Mouse (Mus musculus) heart, postnatal 4 days (tissue): ENCODE results near the gene Hhatl. TPM values are rescaled to one million over a fixed set of nuclear protein-coding genes. Genes with fewer than 3 reads are reported as not detected.

Source experiments
- DNase-seq: peaks from one replicate; pipeline ENCODE4 v3.0.0; 2021
- total RNA-seq, 2 experiments: library from RNA; stranded (reverse); gene quantifications; 2 replicates each; pipeline ENCODE4 v1.2.3; 2021

Gene Hhatl
- total RNA-seq, 2 experiments from 2014 or later = 72.5 to 84.4 TPM

DNA sequence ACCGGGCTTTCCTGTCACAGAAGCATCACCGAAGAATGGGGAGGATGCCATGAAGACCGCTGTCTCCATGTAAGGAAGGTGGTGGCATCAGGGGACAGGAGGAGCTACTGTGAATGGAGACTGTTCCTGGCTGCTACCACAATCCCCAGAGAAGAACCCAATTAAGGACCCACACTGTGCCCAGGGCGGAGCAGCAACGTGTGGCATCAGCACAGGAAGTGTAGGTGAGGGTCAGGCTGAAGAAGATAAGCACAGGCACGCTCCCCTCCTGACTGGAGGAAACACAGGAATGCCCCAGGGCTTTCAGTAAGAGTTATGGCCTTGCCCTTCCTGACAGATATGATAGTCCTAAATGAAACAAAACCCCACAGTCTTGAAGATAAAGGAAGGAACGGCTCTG, 10.4 kb upstream of the Hhatl start:
- DNase-seq = no peak

DNA sequence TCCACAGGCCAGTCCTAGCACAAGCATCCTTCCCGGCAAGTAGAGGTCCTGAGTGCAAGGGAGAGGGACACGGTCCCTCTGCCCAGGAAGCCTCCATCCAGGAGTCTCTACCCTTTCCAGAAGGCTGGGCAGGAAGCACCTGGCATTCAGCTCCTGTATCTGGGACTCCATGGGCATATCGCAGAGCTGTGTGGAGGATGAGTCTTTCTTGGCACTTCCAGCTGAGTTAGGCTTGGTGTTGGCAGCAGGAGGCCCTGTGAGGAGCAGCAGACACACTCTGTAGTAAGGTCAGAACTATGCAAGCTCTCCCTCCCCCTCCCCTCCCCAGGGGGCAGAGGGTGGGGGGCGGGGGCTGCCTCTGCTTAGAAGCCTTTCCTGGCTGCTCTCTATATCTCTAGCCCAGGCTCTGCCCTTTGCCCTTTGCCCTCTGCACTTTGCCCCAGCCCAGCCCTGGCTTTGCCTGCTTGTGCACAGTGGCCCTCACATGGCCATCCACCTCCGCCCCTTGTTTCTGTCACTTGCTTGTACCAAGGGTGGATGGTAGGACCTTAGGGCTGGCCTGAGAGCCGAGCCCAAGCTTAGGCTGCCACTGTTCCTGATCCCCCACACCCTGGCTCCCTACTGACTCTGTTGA, 6.7 kb upstream of the Hhatl start:
- DNase-seq = no peak

DNA sequence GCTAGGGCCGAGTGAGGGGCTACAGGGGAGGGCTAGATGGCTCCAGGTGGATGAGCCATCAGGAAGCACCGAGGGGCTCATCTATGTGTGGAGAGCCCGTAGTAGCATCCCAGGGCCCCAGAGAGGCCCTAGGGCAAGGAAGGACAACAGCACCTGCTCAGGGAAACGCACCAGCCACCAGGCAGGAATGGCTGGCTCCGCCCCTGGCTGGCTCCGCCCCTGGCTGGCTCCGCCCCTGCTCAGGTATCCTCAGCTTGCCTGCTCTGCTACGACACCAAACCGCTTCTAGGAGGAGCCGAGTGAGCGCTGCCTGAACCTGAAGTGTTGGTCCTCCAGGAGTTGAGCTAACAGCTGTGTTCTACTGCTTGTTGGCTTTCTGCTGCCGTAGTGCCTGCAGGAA, 5.4 kb upstream of the Hhatl start:
- DNase-seq = no peak

DNA sequence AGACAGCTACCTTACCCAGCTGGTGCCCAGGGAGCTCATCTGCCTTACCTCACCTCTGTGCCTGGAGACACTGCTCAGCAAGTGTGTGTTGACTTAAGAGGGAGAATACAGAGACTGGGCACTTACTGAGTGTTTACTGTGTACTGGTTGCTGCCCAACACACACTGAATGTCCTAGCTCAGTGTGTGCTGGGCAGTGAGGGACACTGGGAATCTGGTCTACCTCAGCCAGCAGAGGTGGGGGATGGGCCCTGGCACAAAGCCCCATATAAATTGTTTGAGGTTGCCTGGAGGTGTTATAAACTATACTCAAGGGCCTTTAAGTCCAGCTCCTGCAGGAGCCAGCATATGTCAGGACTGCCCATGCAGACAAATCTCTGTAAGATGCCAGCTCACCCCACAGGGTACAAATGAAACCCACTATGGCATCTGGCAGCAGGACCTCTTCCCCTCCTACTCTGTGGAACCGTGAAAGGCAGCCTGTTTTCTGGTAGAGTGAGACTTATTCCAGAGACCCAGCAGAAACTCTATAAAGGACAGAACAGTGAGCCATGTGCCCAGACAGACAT, 2.7 kb upstream of the Hhatl start:
- peak; percentile 85 for DNase-seq

DNA sequence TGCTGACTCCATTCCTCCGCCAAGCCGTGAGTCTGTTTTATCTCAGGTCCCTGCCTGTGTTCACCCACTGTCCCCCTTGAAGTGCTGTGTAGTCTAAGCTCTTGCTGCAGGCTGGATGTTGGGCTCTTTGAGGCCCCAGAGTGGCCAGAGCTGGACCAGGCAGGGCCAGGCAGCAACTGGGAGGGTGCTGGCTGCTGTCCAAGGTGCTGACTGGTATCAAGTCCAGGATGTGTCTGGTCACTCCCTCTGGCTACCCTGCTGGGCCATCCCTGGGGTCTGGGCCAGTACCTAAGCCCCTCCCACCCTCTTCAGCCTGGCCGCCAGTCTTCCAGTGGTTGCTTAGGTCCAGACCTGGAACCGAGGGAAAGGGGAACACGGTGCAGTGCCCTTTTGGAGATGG, 1.1 kb downstream of the Hhatl start:
- DNase-seq = peak; percentile 89

DNA sequence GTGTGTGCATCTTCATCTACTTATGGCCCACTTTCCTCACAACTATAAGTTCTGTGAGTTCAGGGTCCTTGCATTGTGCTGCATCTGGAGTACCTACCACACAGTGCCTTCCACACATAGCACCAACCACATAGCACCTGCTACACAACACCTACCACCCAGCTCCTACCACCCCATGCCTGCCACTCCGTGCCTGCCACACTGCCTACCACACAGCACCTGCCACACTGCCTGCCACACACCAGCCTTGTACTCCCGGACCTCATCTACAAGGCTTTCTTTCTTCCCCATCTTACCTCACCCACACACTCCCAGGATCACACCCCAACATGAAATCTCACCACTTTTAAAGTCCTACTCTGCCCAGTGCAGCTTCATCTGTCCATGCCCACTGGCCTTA, 5.9 kb downstream of the Hhatl start:
- no peak for DNase-seq

DNA sequence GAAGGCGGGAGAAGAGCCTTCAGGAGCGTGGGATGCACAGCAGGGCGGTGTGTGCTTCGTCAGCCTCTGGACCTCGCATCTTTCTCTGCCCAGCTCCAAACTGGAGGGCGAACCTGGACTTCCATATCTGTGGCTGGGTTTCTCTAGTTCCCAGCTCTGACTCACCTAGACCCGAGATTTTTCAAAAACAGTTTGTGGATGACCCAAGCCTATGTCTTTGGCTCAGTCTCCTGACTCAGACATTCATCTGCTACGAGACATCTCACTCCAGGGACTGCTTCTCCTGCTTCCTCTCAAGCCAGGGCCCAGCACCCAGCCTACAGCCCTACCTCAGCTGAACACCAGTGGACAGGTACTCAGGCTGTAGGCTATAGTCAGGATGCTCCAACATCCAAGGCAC, 7.0 kb downstream of the Hhatl start:
- no peak for DNase-seq

DNA sequence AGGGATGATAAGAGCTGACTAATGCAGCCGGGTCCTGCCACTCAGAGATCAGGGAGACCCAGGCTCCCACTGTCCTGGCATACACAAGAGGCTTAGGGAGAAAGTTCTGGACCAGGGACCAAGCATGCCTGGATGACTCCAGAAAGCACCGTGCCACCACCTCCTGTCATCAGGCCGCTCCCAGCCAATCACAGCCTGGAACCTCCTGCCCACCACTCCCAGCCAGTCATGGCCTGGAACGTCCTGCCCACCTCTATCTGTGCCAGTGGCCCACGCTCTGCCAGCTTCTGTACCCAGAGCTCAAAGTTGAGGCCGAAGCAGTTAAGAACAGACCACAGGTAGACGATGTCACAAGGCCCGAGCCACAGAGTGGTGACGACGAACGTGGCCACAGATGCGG, 7.5 kb downstream of the Hhatl start:
- no peak for DNase-seq

DNA sequence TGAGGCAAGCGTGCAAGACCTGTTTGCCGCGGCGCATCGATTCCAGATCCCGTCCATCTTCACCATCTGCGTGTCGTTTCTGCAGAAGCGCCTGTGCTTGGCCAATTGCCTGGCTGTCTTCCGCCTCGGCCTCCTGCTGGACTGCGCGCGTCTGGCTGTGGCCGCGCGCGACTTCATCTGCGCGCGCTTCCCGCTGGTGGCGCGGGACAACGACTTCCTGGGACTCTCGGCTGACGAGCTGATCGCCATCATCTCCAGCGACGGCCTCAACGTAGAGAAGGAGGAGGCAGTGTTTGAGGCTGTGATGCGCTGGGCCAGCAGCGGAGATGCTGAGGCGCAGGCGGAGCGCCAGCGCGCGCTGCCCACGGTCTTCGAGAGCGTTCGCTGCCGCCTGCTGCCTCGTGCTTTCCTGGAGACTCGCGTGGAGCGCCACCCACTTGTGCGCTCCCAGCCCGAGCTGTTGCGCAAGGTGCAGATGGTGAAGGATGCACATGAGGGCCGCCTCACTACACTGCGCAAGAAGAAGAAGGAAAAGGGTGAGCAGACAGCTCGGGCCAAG, 14.2 kb downstream of the Hhatl start:
- DNase-seq = peak; percentile 65

DNA sequence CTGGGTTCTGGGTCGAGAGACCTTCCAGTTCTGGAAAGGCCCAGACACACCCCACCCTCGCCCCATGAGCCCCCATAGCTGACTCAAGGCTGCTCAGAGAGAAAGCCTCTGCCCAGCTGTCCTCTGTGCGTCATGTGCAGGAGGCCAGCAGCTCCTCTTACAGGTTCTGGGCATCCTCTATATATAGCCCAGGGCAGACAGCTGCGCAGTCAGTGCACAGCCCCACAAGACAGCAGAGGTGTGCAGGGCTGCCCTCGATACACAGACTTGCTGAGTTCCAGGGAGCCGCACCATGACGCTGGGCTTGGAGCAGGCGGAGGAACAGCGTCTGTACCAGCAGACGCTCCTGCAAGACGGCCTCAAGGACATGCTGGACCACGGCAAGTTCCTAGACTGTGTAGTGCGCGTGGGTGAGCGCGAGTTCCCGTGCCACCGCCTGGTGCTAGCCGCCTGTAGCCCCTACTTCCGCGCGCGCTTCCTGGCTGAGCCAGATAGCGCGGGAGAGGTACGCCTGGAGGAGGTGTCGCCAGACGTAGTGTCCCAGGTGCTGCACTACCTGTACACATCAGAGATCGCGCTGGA, 14.7 kb downstream of the Hhatl start, which contains the start of gene Klhl40:
Klhl40 (plus strand) TSS at position 124 of the 582 bp plus-strand sequence.
- peak; percentile 51 for DNase-seq

DNA sequence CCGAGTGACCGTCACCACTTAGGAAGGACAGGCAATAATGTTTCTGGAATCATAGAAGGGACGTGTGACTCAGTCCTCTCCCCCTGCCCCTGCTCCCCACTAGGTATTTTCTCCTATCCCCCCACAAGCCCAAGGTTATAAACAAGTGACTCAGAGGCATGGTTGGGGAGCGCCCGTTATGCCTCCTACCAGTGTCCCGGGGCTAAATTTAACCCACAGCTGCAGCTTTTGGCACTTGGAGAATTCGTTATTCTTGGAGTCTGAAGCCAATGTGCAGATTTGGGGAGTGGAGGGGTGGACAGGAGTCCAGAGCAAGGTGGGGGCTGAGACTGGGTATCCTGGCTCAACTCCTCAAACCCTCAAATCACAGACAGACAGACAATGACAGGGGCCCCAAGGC, 15.8 kb downstream of the Hhatl start:
- DNase-seq = peak; percentile 59

DNA sequence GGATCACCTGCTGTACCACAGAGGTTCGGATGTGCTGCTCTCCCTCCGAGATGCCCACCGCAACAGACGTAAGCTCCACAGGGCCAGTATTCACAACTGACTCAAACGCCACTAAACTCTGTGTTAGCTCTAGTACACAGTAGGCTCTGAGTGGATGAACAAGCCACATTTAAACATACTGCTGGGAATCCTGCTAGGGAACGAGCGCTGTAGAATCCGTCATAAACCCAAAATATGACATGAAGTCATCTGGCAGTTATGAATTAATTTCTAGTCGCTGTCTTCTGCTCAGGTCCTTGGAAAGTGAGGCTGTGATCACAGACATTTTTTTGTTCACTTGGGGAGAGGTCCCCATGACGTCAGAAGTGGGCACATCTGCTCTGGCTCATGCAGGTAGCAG, 16.4 kb downstream of the Hhatl start:
- no peak for DNase-seq

DNA sequence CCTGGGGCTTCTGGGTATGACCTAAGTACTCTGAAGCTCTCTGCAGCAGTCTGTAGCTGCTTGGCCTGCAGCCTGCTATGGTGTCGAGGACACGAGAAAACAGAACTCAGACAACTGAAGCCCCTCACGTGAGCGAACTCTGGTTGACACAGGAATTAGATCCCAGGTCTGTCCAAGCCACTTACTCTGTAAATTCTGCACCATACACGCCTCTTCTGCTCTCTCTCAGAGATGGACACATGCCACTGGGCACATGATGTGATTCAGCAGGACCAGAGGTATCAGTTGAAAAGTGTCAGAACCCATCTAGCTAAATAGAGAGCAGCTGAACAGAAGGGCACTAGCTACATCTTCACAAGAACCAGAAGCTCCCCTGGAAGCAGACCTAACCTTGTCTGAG, 19.9 kb downstream of the Hhatl start:
- DNase-seq = no peak

DNA sequence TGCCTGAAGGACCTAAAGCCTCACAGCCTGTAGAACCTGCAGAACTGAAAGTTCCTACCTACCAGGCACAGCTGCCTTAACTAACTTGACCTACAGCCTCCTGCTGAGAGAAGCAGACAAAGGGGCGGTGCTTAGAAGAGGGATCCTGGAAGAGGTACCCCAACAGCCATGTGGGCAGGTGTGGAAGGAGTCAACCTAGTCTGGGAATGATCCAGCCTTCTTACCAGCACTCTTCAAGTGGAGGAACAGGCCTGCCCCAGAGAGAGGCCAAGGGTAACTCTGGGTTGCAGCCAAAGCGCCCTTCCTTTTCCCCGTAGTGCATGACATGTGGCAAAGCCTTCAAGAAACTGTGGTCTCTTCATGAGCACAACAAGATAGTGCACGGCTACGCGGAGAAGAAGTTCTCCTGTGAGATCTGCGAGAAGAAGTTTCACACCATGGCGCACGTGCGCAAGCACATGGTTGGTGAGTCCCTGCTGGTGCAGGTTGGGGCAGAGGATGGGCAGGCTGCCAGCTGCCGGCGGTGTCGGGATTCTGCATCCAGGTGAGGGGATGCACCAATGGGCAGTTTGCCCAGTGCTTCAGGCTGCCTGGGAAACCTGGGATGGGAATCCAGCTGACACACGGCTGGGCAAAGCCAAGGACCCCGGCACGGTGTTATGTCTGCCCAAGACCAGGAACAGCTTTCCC, 27.0 kb downstream of the Hhatl start:
- DNase-seq = no peak

DNA sequence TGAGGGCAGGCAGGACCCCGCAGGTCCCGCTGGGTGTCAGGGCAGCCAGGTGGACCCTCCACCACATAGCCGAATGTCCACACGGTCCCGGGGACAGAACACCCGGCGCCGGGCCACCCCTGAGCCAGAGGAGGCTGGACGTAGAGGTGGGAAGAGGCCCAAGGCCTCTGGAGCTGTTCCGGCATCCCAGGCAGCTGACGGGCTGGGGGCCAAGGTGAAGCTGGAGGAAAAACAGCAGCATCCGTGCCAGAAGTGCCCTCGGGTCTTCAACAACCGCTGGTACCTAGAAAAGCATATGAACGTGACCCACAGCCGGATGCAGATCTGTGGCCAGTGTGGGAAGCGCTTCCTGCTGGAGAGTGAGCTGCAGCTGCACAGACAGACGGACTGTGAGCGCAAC, 28.6 kb downstream of the Hhatl start:
- peak; percentile 61 for DNase-seq

DNA sequence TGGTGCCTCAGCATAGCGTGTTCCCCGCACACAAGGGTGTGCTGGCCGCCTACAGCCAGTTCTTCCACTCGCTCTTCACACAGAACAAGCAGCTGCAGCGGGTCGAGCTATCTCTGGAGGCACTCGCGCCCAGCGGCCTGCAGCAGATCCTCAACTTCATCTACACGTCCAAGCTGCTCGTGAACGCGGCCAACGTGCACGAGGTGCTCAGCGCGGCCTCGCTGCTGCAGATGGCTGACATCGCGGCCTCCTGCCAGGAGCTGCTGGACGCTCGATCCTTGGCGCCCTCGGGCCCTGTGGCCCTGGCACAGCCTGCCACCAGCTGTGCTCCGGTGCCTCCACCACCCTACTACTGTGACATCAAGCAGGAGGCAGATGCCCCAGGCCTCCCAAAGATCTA, 29.5 kb downstream of the Hhatl start:
- DNase-seq = no peak

DNA sequence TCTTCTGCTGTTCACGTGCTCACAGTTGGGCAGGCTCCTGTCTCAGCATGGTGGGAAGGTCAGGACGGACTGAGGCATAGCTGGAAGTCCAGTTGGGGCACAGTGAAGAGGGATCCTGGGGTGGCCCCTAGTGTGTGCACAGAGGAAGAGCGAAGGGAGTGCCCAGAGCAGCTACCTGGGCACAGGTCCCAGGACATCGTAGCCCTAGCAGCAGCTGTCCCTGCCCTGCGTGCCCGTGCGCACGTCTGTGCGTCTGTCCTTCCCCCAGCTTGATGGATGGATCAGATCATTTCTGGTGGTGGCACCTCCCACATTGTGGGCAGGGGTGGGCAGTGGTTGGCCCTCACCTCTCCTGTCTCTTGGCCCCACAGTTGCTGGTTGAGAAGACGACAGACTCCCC, 30.1 kb downstream of the Hhatl start:
- peak; percentile 17 for DNase-seq

DNA sequence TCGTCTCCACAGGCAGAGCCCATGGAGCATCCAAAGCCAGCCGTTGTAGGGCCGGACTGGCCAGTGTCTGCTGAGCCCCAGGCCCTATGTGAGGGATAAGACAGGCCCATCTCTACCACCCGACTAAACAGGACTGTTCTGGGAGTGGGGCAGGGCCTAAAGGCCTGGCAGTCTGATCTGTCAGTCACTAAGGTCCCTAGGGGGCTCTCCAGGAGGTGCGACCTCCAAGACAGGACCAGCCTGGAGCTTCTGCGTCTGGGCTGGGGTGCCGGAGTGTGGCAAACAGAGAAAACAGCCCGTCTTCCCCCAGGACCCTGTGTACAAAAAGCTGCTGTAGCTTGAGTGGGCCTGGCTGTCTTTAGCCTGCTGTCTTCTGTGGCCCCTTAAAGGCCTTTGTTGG, 30.5 kb downstream of the Hhatl start:
- peak; percentile 16 for DNase-seq

DNA sequence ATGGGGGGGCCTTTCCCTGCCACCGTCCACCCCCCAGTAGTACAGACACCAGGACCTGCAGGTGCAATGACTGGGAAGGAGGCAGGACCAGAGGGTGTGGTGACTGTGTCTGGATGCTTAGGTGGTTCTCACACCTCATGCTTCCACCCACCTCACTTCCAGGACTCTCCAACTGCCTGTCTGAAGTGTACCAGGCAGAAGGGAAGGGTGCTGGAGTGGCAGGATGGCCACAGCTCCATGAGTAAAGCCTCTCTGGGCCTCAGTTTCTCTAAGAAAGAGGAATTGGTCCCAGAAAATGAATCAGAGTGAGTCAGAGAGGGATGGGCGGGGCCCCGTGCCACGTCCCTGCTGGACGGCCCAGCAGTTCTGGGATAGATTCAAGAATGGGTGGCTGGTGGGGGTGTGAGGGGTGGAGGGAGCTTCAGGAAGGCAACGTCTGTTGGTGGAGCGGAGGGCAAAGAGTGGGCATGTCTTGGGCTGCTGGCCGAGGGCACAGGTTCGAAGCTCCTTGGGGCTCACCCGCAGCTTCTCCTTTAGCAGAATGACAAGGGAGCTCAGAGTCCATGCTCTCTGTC, 31.1 kb downstream of the Hhatl start:
- DNase-seq = no peak

DNA sequence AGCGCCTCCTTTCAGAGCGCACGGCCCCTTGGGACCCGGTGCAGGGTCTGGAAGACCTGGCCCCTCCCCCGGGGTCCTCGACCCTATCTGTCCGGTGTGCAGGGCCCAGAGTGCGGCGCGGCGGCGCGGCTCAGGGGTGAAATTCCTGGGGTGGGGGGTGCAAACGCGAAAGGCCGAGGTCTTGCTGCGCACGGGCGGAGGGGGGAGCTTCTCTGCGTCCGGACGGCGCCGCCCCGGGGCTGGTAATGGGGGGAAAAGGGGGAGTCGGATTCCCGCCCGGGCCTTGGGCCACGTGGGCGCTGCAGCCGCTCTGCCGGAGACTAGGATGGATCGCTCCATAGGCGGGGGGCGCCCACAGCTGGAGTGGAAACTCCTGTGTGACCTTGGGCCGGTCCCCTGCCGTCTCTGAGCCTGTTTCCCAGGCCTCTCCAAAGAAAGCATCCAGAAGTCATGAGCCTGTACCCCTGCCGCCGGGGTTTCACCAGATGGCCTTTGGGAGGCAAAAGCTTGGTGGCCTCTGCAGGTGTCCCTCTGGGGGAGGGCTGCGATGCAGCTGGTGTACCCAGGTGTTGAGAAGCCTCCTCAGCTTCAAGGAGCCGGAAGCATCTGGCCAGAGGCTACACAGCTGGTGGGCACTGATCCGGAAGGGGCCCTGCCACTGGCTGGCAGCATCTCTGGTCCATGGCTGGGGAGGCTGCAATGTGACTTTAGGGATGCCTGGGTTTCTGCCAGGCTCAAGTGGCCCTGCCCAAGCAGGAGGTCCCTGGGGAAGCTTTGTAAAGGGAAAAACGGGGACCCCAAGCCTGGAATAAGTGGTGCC, 31.8 kb downstream of the Hhatl start:
- DNase-seq = peak; percentile 90

DNA sequence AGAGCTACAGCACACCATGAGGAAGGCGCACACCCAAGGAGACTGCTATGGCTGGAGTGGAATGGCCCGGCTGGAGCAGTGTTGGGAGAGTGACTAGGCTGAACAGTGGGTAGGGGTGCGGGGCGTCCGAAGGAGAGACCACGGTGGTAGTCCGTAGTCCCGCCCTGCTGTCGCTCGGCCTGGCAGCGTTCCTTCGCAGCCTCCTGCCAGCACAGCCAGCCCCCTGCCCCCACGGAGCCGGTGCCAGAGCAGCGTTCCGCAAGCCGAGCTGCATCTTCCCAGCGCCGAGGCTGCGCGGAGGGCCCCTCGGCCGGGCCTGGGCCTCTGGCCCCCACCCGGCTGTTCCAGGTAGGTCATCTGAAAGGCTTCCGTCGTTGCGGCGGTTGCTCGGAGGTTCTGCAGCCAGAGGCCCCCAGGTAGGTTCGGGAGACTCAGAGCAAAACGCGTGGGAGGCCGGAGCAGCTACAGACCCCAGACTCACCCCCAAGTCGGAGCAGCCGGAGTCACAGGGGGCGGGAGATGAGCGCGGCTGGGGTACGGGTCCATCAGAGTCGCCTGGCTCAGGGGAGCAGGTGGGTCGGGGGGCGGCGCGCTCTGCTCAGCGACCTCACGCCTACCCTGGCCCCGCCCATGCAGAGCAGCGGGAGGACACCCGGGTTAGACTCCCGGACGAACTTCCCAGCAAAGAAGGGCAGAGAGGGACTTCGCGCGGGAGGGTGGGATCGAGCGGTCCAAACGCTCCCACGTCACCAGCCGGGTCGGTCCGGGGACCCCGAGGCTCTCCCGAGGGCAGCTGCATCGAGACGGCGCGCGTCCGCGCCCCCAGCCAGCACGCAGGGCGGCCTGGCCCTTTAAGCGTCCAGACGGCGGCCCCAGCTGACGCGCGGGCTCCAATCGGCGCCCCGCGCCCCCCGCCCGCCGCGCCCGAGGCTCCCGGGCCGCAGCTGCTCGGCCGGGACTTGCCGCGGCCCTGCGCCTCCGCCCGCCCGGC, 32.9 kb downstream of the Hhatl start, which contains the start of gene Zfp651:
Zfp651 (plus strand) TSS at position 240 of the 991 bp plus-strand sequence.
- peak; percentile 80 for DNase-seq
